In the genomic region with DNA sequence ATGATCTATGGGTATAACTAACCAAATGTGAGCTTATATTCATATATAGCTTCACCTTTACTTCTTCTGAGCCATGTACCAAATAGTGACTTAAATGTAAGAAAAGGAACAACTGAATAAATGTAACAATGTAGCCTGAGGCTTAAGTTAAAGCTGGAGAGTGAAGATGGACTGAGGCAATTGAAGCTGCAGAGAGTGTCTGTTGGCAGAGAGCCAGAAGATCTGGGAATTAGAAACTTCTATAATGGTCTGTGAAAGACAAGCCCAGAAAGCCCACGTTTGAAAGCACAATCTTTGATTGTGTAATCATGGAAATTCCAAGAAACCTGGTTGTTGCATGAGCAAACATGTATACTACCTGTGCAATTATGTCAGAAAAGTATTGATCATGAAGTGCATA, we compare ENCODE assay signal across 24 mouse cellular contexts.
A peak's percentile ranks its signal among the peaks of the same experiment; 100 is the strongest.
DNase-seq lines count a peak whose midpoint lies in the region; ATAC-seq and TF ChIP-seq lines count a peak whose summit lies in the region.
"Had no signal": no experiment of that assay in that cellular context is flagged by ENCODE, and none has a peak within 500 bp of the region (broad histone marks: within the 10 kb centered on the region; RNA-seq: fewer than 3 reads in every experiment).

No protein-coding gene starts in this region.

- WGBS in embryonic facial prominence, embryonic 14.5 days = 14% methylated on average over 1 of the region's 1 CpGs
- 55% methylated on average over 1 of the region's 1 CpGs for WGBS in embryonic facial prominence, embryonic 10.5 days
- WGBS in limb, embryonic 14.5 days = 25% methylated on average over 1 of the region's 1 CpGs
- 42% methylated on average over 1 of the region's 1 CpGs for WGBS in limb, embryonic 10.5 days

- peak; percentile 63 for DNase-seq in embryonic facial prominence, embryonic 14.5 days (ENCODE audit: low spot score)
- no peak for DNase-seq in embryonic facial prominence, embryonic 10.5 days (ENCODE audit: low spot score)
- peak; percentile 19 for DNase-seq in limb, embryonic 14.5 days (ENCODE audit: low spot score)
- no peak for DNase-seq in limb, embryonic 10.5 days (ENCODE audit: low spot score)
- DNase-seq in right cerebral cortex, postnatal 10 days (ENCODE audit: low spot score in 2 of 2) = peak; percentile 16 to 19
- DNase-seq in right cerebral cortex, adult 18-20 months = no peak
- DNase-seq in urinary bladder, postnatal 25 days (ENCODE audit: low spot score) = no peak
- DNase-seq: adrenal gland, adult 2 months; cerebellum, adult 9-11 months; gastrocnemius, postnatal 10 days; kidney, postnatal 25 days; liver, embryonic 13.5 days; lung, adult 2 months; lung, postnatal 36 days; thymus, postnatal 25 days had no signal

- peaks cover 4% of the 10 kb centered on the region; the same call in 1 of the 2 replicates for H3K4me1 ChIP-seq in embryonic facial prominence, embryonic 14.5 days (ENCODE audit: control insufficient read depth, insufficient read depth, low read length)
- no peaks in the 10 kb centered on the region for H3K4me1 ChIP-seq in embryonic facial prominence, embryonic 10.5 days
- H3K4me1 ChIP-seq in limb, embryonic 14.5 days (ENCODE audit: control insufficient read depth, insufficient read depth, low read length) = no peaks in the 10 kb centered on the region
- no peaks in the 10 kb centered on the region for H3K4me1 ChIP-seq in limb, embryonic 10.5 days
- H3K4me1 ChIP-seq: forebrain, embryonic 13.5 days; hindbrain, embryonic 10.5 days; liver, embryonic 13.5 days; megakaryocyte, embryonic 14.5 days; neural tube, embryonic 12.5 days; stomach, embryonic 15.5 days had no signal

- H3K9ac ChIP-seq in embryonic facial prominence, embryonic 14.5 days (ENCODE audit: low read depth, low read length) = no peak overlapping the region
- no peak overlapping the region for H3K9ac ChIP-seq in limb, embryonic 14.5 days (ENCODE audit: low read depth, low read length, severe bottlenecking)
- H3K9ac ChIP-seq: forebrain, embryonic 13.5 days; limb, embryonic 13.5 days; liver, embryonic 13.5 days; neural tube, embryonic 12.5 days; stomach, embryonic 15.5 days had no signal

- H3K9me3 ChIP-seq in embryonic facial prominence, embryonic 14.5 days (ENCODE audit: control insufficient read depth, low read length) = no peaks in the 10 kb centered on the region
- no peaks in the 10 kb centered on the region for H3K9me3 ChIP-seq in embryonic facial prominence, embryonic 10.5 days
- no peaks in the 10 kb centered on the region for H3K9me3 ChIP-seq in limb, embryonic 14.5 days (ENCODE audit: control insufficient read depth, low read length)
- H3K9me3 ChIP-seq in limb, embryonic 10.5 days (replicated peaks) = no peaks in the 10 kb centered on the region
- H3K9me3 ChIP-seq: forebrain, embryonic 13.5 days; hindbrain, embryonic 10.5 days; limb, embryonic 13.5 days; liver, embryonic 13.5 days; megakaryocyte, embryonic 14.5 days; neural tube, embryonic 12.5 days; stomach, embryonic 15.5 days had no signal

- no peak overlapping the region for H3K4me2 ChIP-seq in embryonic facial prominence, embryonic 14.5 days (ENCODE audit: low read depth, low read length)
- H3K4me2 ChIP-seq in limb, embryonic 14.5 days (replicated peaks; ENCODE audit: low read depth, low read length, severe bottlenecking) = no peak overlapping the region
- H3K4me2 ChIP-seq: forebrain, embryonic 13.5 days; heart, embryonic 11.5 days; limb, embryonic 13.5 days; liver, embryonic 13.5 days; neural tube, embryonic 12.5 days; stomach, embryonic 15.5 days had no signal

- TF ChIP-seq POLR2A in limb, embryonic 14.5 days (IDR thresholded peaks at IDR 0.05; ENCODE audit: borderline replicate concordance, extremely low read depth, insufficient read depth, insufficient read length) = no peak

- no peak overlapping the region for H3K4me3 ChIP-seq in embryonic facial prominence, embryonic 14.5 days (ENCODE audit: low read depth, low read length)
- no peak overlapping the region for H3K4me3 ChIP-seq in embryonic facial prominence, embryonic 10.5 days
- H3K4me3 ChIP-seq in limb, embryonic 14.5 days (replicated peaks; ENCODE audit: low read length) = no peak overlapping the region
- H3K4me3 ChIP-seq in limb, embryonic 10.5 days = no peak overlapping the region
- H3K4me3 ChIP-seq: forebrain, embryonic 13.5 days; hindbrain, embryonic 10.5 days; layer of hippocampus, adult 2 months; limb, embryonic 13.5 days; liver, embryonic 13.5 days; megakaryocyte, embryonic 14.5 days; neural tube, embryonic 12.5 days; stomach, embryonic 15.5 days had no signal

- no peak for ATAC-seq in embryonic facial prominence, embryonic 14.5 days (ENCODE audit: low read depth)
- ATAC-seq in limb, embryonic 14.5 days (ENCODE audit: low FRiP score, low read depth) = no peak
- ATAC-seq: intestine, postnatal 0 days had no signal

- H3K27ac ChIP-seq in embryonic facial prominence, embryonic 14.5 days (replicated peaks; ENCODE audit: low read depth, low read length) = no peak overlapping the region
- H3K27ac ChIP-seq in embryonic facial prominence, embryonic 10.5 days (replicated peaks) = no peak overlapping the region
- H3K27ac ChIP-seq in limb, embryonic 14.5 days (replicated peaks; ENCODE audit: low read depth, low read length) = no peak overlapping the region
- no peak overlapping the region for H3K27ac ChIP-seq in limb, embryonic 10.5 days
- H3K27ac ChIP-seq: forebrain, embryonic 13.5 days; hindbrain, embryonic 10.5 days; layer of hippocampus, adult 2 months; limb, embryonic 13.5 days; liver, embryonic 13.5 days; neural tube, embryonic 12.5 days; stomach, embryonic 15.5 days had no signal

- no peaks in the 10 kb centered on the region for H3K36me3 ChIP-seq in embryonic facial prominence, embryonic 14.5 days (ENCODE audit: control insufficient read depth, insufficient read depth, low read length)
- no peaks in the 10 kb centered on the region for H3K36me3 ChIP-seq in embryonic facial prominence, embryonic 10.5 days (replicated peaks)
- H3K36me3 ChIP-seq in limb, embryonic 14.5 days (ENCODE audit: control insufficient read depth, insufficient read depth, low read length) = no peaks in the 10 kb centered on the region
- H3K36me3 ChIP-seq in limb, embryonic 10.5 days = no peaks in the 10 kb centered on the region
- H3K36me3 ChIP-seq: hindbrain, embryonic 10.5 days; limb, embryonic 13.5 days; liver, embryonic 13.5 days; neural tube, embryonic 12.5 days; stomach, embryonic 15.5 days had no signal

- no peaks in the 10 kb centered on the region for H3K27me3 ChIP-seq in embryonic facial prominence, embryonic 14.5 days (replicated peaks; ENCODE audit: control insufficient read depth, insufficient read depth, low read length)
- no peaks in the 10 kb centered on the region for H3K27me3 ChIP-seq in embryonic facial prominence, embryonic 10.5 days (replicated peaks; ENCODE audit: low read depth, poor library complexity, severe bottlenecking)
- no peaks in the 10 kb centered on the region for H3K27me3 ChIP-seq in limb, embryonic 14.5 days (ENCODE audit: control insufficient read depth, insufficient read depth, low read length)
- no peaks in the 10 kb centered on the region for H3K27me3 ChIP-seq in limb, embryonic 10.5 days (ENCODE audit: low read depth, poor library complexity, severe bottlenecking)
- H3K27me3 ChIP-seq: forebrain, embryonic 13.5 days; limb, embryonic 13.5 days; liver, embryonic 13.5 days; megakaryocyte, embryonic 14.5 days; neural tube, embryonic 12.5 days; stomach, embryonic 15.5 days had no signal

Comparison
In these comparisons a context has a peak if more than half of its experiments do, and no peak if none do; other contexts are left out.
1. DNase-seq: peak in embryonic facial prominence, embryonic 14.5 days (single experiment), limb, embryonic 14.5 days (single experiment) and right cerebral cortex, postnatal 10 days (2 of 2); none in embryonic facial prominence, embryonic 10.5 days (single experiment), limb, embryonic 10.5 days (single experiment), right cerebral cortex, adult 18-20 months (single experiment) and urinary bladder, postnatal 25 days (single experiment).